Mouse (Mus musculus) C3H10T1/2 (cell line): ENCODE measurements around the gene Vmn1r225. TPM values are rescaled to one million over a fixed set of nuclear protein-coding genes. Genes with fewer than 3 reads are reported as not detected.

Source experiments
- polyA plus RNA-seq, 2 experiments: library from polyadenylated mRNA; unstranded; fragments of >200 nt; fragmentation: generic; extraction: Trizol; gene quantifications; one replicate each; pipeline ENCODE4 v1.2.1; 2012; ENCODE audit warnings: missing spikeins in 2 of 2

Gene Vmn1r225
- polyA plus RNA-seq, result not detected

GRCm38 (mm10) chr17:20497858-20498257 is at the start of gene Vmn1r225:
Gene Vmn1r225, plus strand, starts transcription at chr17:20498158.

GRCm38 (mm10) chr17:20481231-20481630 is 16.7 kb upstream of the Vmn1r225 start, which contains the start of gene Vmn2r108:
Gene Vmn2r108, minus strand, starts transcription at chr17:20481331.

Other genes with a start within 250 kb of the Vmn1r225 start
- gene Vmn2r106, start 212.6 kb upstream of the Vmn1r225 start, polyA plus RNA-seq, result not detected
- not detected for gene Vmn2r107, start 152.9 kb upstream of the Vmn1r225 start, polyA plus RNA-seq
- not detected for gene Vmn1r224, start 84.0 kb upstream of the Vmn1r225 start, polyA plus RNA-seq
- gene Vmn2r108, start 16.8 kb upstream of the Vmn1r225 start, polyA plus RNA-seq, result not detected
- not detected for gene Vmn2r109, start 66.6 kb downstream of the Vmn1r225 start, polyA plus RNA-seq
- gene Vmn2r110, start 98.3 kb downstream of the Vmn1r225 start, polyA plus RNA-seq, result not detected
- gene Fpr-rs3, start 126.7 kb downstream of the Vmn1r225 start, polyA plus RNA-seq, result not detected
- gene Vmn1r226, start 184.7 kb downstream of the Vmn1r225 start, polyA plus RNA-seq, result not detected
- not detected for gene Vmn1r227, start 231.7 kb downstream of the Vmn1r225 start, polyA plus RNA-seq